Comparison of ENCODE assay signal across 25 mouse cellular contexts in the genomic region with DNA sequence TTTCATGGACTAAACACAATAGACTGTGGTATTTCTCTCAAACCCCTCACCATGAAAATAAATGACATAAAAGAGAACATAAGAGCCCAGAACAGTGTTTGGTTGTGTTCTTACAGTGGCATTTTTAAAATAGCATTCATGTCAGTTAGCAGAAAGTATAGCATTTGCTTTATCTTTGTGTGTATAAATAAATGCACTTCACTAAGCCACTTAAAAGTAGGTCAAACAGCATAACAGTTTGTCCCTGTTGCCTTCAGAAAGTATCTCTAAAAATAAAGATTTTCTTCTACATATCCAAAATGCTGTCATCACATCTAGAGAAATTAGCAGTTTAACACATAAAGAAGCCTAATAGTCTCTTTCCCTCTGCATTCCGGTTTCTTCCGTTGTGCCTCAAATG. TPM values are rescaled to one million over a fixed set of nuclear protein-coding genes. Genes with fewer than 3 reads are reported as not detected.
"Had no signal": no experiment of that assay in that cellular context is flagged by ENCODE, and none has a peak within 500 bp of the region (broad histone marks: within the 10 kb centered on the region; RNA-seq: fewer than 3 reads in every experiment).

No protein-coding gene starts in this region.

- H3K4me2 ChIP-seq: lung, embryonic 15.5 days; midbrain, embryonic 12.5 days; neural tube, embryonic 13.5 days; neural tube, embryonic 15.5 days; stomach, embryonic 15.5 days had no signal

- H3K4me3 ChIP-seq: lung, embryonic 15.5 days; megakaryocyte, embryonic 14.5 days; midbrain, embryonic 12.5 days; myocyte; neural tube, embryonic 13.5 days; neural tube, embryonic 15.5 days; stomach, embryonic 15.5 days had no signal

- H3K9ac ChIP-seq: liver, postnatal 0 days; lung, embryonic 15.5 days; midbrain, embryonic 12.5 days; neural tube, embryonic 13.5 days; neural tube, embryonic 15.5 days; stomach, embryonic 15.5 days had no signal

- H3K27me3 ChIP-seq: lung, embryonic 15.5 days; midbrain, embryonic 12.5 days; neural tube, embryonic 13.5 days; neural tube, embryonic 15.5 days; stomach, embryonic 15.5 days had no signal

- H3K36me3 ChIP-seq: lung, embryonic 15.5 days; midbrain, embryonic 12.5 days; neural tube, embryonic 13.5 days; neural tube, embryonic 15.5 days; stomach, embryonic 15.5 days had no signal

- H3K27ac ChIP-seq: lung, embryonic 15.5 days; macrophage; midbrain, embryonic 12.5 days; neural tube, embryonic 13.5 days; neural tube, embryonic 15.5 days; stomach, embryonic 15.5 days; stomach, postnatal 0 days had no signal

- H3K9me3 ChIP-seq: lung, embryonic 15.5 days; midbrain, embryonic 12.5 days; neural tube, embryonic 13.5 days; neural tube, embryonic 15.5 days; stomach, embryonic 15.5 days had no signal

- ATAC-seq: liver, postnatal 0 days; lung, postnatal 0 days; midbrain, embryonic 16.5 days had no signal

- H3K4me1 ChIP-seq: midbrain, embryonic 12.5 days; neural tube, embryonic 13.5 days; neural tube, embryonic 15.5 days; stomach, embryonic 15.5 days had no signal

- DNase-seq: liver, postnatal 0 days; lung, adult 2 months; lung, postnatal 14 days; lung, postnatal 36 days; midbrain, embryonic 14.5 days; retina, postnatal 1 day; right cerebral cortex, adult 18-20 months; thymus, adult 2 months; thymus, postnatal 25 days; thymus, postnatal 4 days had no signal

RNA-seq across cellular contexts. Expression of a gene that starts 7.5 kb away (rescaled TPM):
- total RNA-seq: megakaryocyte progenitor cell, adult 5-6 weeks had no signal
- polyA plus RNA-seq: liver, postnatal 0 days; lung, embryonic 15.5 days; lung, postnatal 0 days; macrophage; midbrain, embryonic 12.5 days; midbrain, embryonic 14.5 days; midbrain, embryonic 16.5 days; myocyte; neural tube, embryonic 11.5 days; neural tube, embryonic 13.5 days; neural tube, embryonic 15.5 days; spleen, adult 2 months; stomach, embryonic 15.5 days; stomach, postnatal 0 days; thymus, adult 2 months; urinary bladder, adult 2 months had no signal
